Mouse (Mus musculus): ENCODE data around the gene Nadk.

GRCm38 (mm10) chr4:155582279-155582905 is 20.2 kb downstream of the Nadk start:
- no peak for TF ChIP-seq POLR2A (IDR thresholded peaks at IDR 0.05; ENCODE audit: low read depth, low read length)
- no peak for TF ChIP-seq CTCF (conservative IDR thresholded peaks at IDR 0.05; ENCODE audit: insufficient read depth, insufficient read length, low read depth, low read length)

All from kidney, adult 2 months (tissue).